Mouse (Mus musculus): ENCODE measurements around the gene Adck2. TPM values are rescaled to one million over a fixed set of nuclear protein-coding genes. Genes with fewer than 3 reads are reported as not detected.

The Adck2 gene
- polyA plus RNA-seq, 1 experiment from 2014 or later = 31.7 TPM

GRCm38 (mm10) chr6:39607365-39607764 is 33.7 kb downstream of the Adck2 start:
- H3K4me3 ChIP-seq (ENCODE audit: low read length) = no peak overlapping the region
- no peak overlapping the region for H3K27ac ChIP-seq (ENCODE audit: low read length)
- H3K9me3 ChIP-seq (ENCODE audit: low read length) = no peaks in the 10 kb centered on the region
- peaks cover 12% of the 10 kb centered on the region; the same call in 1 of the 2 replicates for H3K36me3 ChIP-seq (ENCODE audit: insufficient read depth, low read length)
- 0 out of 2 replicates have a peak, but pooled peaks cover 4% of the 10 kb centered on the region for H3K4me1 ChIP-seq (ENCODE audit: insufficient read depth, low read length)
- H3K27me3 ChIP-seq (ENCODE audit: insufficient read depth, low read length) = no peaks in the 10 kb centered on the region
- no peak overlapping the region for H3K9ac ChIP-seq (replicated peaks; ENCODE audit: low read length)
- 56% methylated on average over 5 of the region's 5 CpGs for WGBS
- no peak overlapping the region for H3K4me2 ChIP-seq (replicated peaks; ENCODE audit: low read depth, low read length)
- ATAC-seq (ENCODE audit: low FRiP score, low TSS enrichment) = no peak

- H3K9me3 ChIP-seq (ENCODE audit: low read length) = no peaks in the 10 kb centered on the region
- no peak overlapping the region for H3K27ac ChIP-seq (ENCODE audit: low read length)
- H3K4me1 ChIP-seq (ENCODE audit: insufficient read depth, low read length) = 0 out of 2 replicates have a peak, but pooled peaks cover 4% of the 10 kb centered on the region
- no peak overlapping the region for H3K4me3 ChIP-seq (ENCODE audit: low read length)
- no peak for ATAC-seq (ENCODE audit: low FRiP score, low TSS enrichment)
- 62% methylated on average over 2 of the region's 2 CpGs for WGBS
- H3K27me3 ChIP-seq (ENCODE audit: insufficient read depth, low read length) = no peaks in the 10 kb centered on the region
- no peak overlapping the region for H3K4me2 ChIP-seq (replicated peaks; ENCODE audit: low read depth, low read length)
- no peak overlapping the region for H3K9ac ChIP-seq (replicated peaks; ENCODE audit: low read length)
- H3K36me3 ChIP-seq (ENCODE audit: insufficient read depth, low read length) = peaks cover 17% of the 10 kb centered on the region
Observed at GRCm38 (mm10) chr6:39610207-39610606, 36.5 kb downstream of the Adck2 start.

GRCm38 (mm10) chr6:39611296-39611695 is 37.6 kb downstream of the Adck2 start:
- no peaks in the 10 kb centered on the region for H3K27me3 ChIP-seq (ENCODE audit: insufficient read depth, low read length)
- H3K9me3 ChIP-seq (ENCODE audit: low read length) = no peaks in the 10 kb centered on the region
- ATAC-seq (ENCODE audit: low FRiP score, low TSS enrichment) = no peak
- no peak overlapping the region for H3K9ac ChIP-seq (replicated peaks; ENCODE audit: low read length)
- H3K36me3 ChIP-seq (ENCODE audit: insufficient read depth, low read length) = peaks cover 25% of the 10 kb centered on the region
- H3K4me3 ChIP-seq (ENCODE audit: low read length) = no peak overlapping the region
- 87% methylated on average over 2 of the region's 2 CpGs for WGBS
- H3K4me2 ChIP-seq (replicated peaks; ENCODE audit: low read depth, low read length) = no peak overlapping the region
- H3K4me1 ChIP-seq (ENCODE audit: insufficient read depth, low read length) = 0 out of 2 replicates have a peak, but pooled peaks cover 4% of the 10 kb centered on the region
- no peak overlapping the region for H3K27ac ChIP-seq (ENCODE audit: low read length)

Other genes with a start within 250 kb of the Adck2 start
- 57.7 and 57.8 TPM in 2 replicates for gene Slc37a3, start 196.2 kb upstream of the Adck2 start, polyA plus RNA-seq (2015; fragmentation: Nextera tagmentation; extraction: Ambion mirVana)
- 2.2 and 2.9 TPM in 2 replicates for gene Rab19, start 192.7 kb upstream of the Adck2 start, polyA plus RNA-seq (2015; fragmentation: Nextera tagmentation; extraction: Ambion mirVana)
- gene Mkrn1, start 153.4 kb upstream of the Adck2 start, polyA plus RNA-seq (2015; fragmentation: Nextera tagmentation; extraction: Ambion mirVana) = 59.4 and 64.1 TPM in 2 replicates
- gene Dennd2a, start 16.0 kb upstream of the Adck2 start, polyA plus RNA-seq (2015; fragmentation: Nextera tagmentation; extraction: Ambion mirVana) = 20.6 and 20.9 TPM in 2 replicates
- 3.8 TPM in 1 of 2 replicates, not detected in the other for gene Gm42420, start 11.9 kb downstream of the Adck2 start, polyA plus RNA-seq (2015; fragmentation: Nextera tagmentation; extraction: Ambion mirVana)
- 326 and 331 TPM in 2 replicates for gene Ndufb2, start 18.7 kb downstream of the Adck2 start, polyA plus RNA-seq (2015; fragmentation: Nextera tagmentation; extraction: Ambion mirVana)
- gene Braf, start 151.6 kb downstream of the Adck2 start, polyA plus RNA-seq (2015; fragmentation: Nextera tagmentation; extraction: Ambion mirVana) = 14.3 and 17.0 TPM in 2 replicates
- gene Mrps33, start 237.1 kb downstream of the Adck2 start, polyA plus RNA-seq (2015; fragmentation: Nextera tagmentation; extraction: Ambion mirVana) = 158 and 166 TPM in 2 replicates